Comparison of ENCODE assay signal across 12 mouse cellular contexts in the genomic region with DNA sequence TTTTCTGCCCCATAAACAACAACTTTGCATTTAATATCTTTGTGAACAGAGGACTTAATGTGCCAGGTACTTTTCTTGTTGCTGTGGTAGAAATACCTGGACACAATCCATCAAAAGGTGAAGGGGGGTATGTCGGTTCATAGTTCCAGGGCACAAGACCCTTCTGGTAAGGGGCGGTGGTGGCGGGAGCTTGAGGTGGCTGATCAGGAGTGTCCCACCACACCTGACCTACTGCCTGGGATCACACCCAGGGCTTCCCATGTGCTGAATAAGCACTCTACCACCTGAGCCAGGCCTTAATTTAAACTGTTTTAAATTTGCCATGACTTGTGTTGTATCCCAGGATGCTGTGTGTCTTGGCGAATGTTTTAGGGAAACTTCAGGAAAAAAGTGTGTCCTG. TPM values are rescaled to one million over a fixed set of nuclear protein-coding genes. Genes with fewer than 3 reads are reported as not detected.
DNase-seq lines count a peak whose midpoint lies in the region; ATAC-seq and TF ChIP-seq lines count a peak whose summit lies in the region.
"Had no signal": no experiment of that assay in that cellular context is flagged by ENCODE, and none has a peak within 500 bp of the region (broad histone marks: within the 10 kb centered on the region; RNA-seq: fewer than 3 reads in every experiment).

No protein-coding gene starts in this region.

- intact Hi-C loops in heart, adult 2 months (cut with DNase I), result no loop called here

- peaks cover 6% of the 10 kb centered on the region; the same call in 1 of the 2 replicates for H3K36me3 ChIP-seq in heart, adult 2 months (ENCODE audit: control insufficient read depth, insufficient read depth, low read length)
- H3K36me3 ChIP-seq in kidney, postnatal 0 days (ENCODE audit: insufficient read depth, low read length), result no peaks in the 10 kb centered on the region
- H3K36me3 ChIP-seq in kidney, embryonic 14.5 days (ENCODE audit: control insufficient read depth, insufficient read depth, low read length), result no peaks in the 10 kb centered on the region
- H3K36me3 ChIP-seq in intestine, postnatal 0 days (ENCODE audit: control insufficient read depth, insufficient read depth), result no peaks in the 10 kb centered on the region; the same call in 1 of the 2 replicates
- no peaks in the 10 kb centered on the region for H3K36me3 ChIP-seq in small intestine, adult 2 months (ENCODE audit: control insufficient read depth, insufficient read depth, low read length)

- H3K27me3 ChIP-seq in heart, adult 2 months (ENCODE audit: control insufficient read depth, insufficient read depth, low read length), result no peaks in the 10 kb centered on the region
- H3K27me3 ChIP-seq in kidney, postnatal 0 days (ENCODE audit: insufficient read depth, low read length), result no peaks in the 10 kb centered on the region
- no peaks in the 10 kb centered on the region for H3K27me3 ChIP-seq in kidney, embryonic 14.5 days (ENCODE audit: control insufficient read depth, insufficient read depth, low read length)
- H3K27me3 ChIP-seq in intestine, postnatal 0 days (replicated peaks; ENCODE audit: control insufficient read depth, insufficient read depth, low read length), result no peaks in the 10 kb centered on the region
- no peaks in the 10 kb centered on the region for H3K27me3 ChIP-seq in small intestine, adult 2 months (ENCODE audit: control insufficient read depth, insufficient read depth, low read length)

- no peak for TF ChIP-seq CTCF in heart, adult 2 months (IDR thresholded peaks at IDR 0.05)
- TF ChIP-seq CTCF in kidney, postnatal 0 days (IDR thresholded peaks at IDR 0.05; ENCODE audit: low read depth), result no peak
- no peak for TF ChIP-seq CTCF in intestine, postnatal 0 days (IDR thresholded peaks at IDR 0.05; ENCODE audit: low read depth)
- TF ChIP-seq CTCF in small intestine, adult 2 months (IDR thresholded peaks at IDR 0.05; ENCODE audit: extremely low read depth, insufficient read length, insufficient replicate concordance, low read depth, low read length), result no peak

- peaks cover 16% of the 10 kb centered on the region for H3K4me1 ChIP-seq in heart, adult 2 months (ENCODE audit: control insufficient read depth, insufficient read depth, low read length)
- peaks cover 33% of the 10 kb centered on the region for H3K4me1 ChIP-seq in kidney, postnatal 0 days (replicated peaks; ENCODE audit: insufficient read depth, low read length)
- peaks cover 22% of the 10 kb centered on the region for H3K4me1 ChIP-seq in kidney, embryonic 14.5 days (ENCODE audit: control insufficient read depth, insufficient read depth, low read length)
- peaks cover 34% of the 10 kb centered on the region for H3K4me1 ChIP-seq in intestine, postnatal 0 days (replicated peaks; ENCODE audit: control insufficient read depth, insufficient read depth, low read length)
- peaks cover 27% of the 10 kb centered on the region for H3K4me1 ChIP-seq in small intestine, adult 2 months (ENCODE audit: control insufficient read depth, insufficient read depth, insufficient read length, low read length)

- DNase-seq in heart, adult 2 months, result no peak
- DNase-seq in heart, adult 8-10 months (ENCODE audit: low spot score), result no peak
- no peak for DNase-seq in kidney, postnatal 0 days (ENCODE audit: low spot score)
- DNase-seq in frontal cortex, postnatal 25 days (ENCODE audit: low spot score in 2 of 2), result no peak
- DNase-seq: cerebellum, postnatal 14 days had no signal

- no peak overlapping the region for H3K9ac ChIP-seq in heart, adult 2 months (ENCODE audit: low read depth, low read length)
- no peak overlapping the region for H3K9ac ChIP-seq in kidney, postnatal 0 days (ENCODE audit: low read depth, low read length)
- H3K9ac ChIP-seq in kidney, embryonic 14.5 days (ENCODE audit: low read depth, low read length), result no peak overlapping the region
- H3K9ac ChIP-seq in intestine, postnatal 0 days (ENCODE audit: low read depth, low read length), result no peak overlapping the region
- H3K9ac ChIP-seq: lung, embryonic 14.5 days had no signal

- 90% methylated on average over 4 of the region's 4 CpGs for WGBS in heart, adult 2 months
- 91% methylated on average over 4 of the region's 4 CpGs for WGBS in kidney, postnatal 0 days
- 96% methylated on average over 4 of the region's 4 CpGs for WGBS in kidney, embryonic 14.5 days
- WGBS in intestine, postnatal 0 days, result 87% methylated on average over 4 of the region's 4 CpGs
- 94% methylated on average over 4 of the region's 4 CpGs for WGBS in small intestine, adult 2 months

- TF ChIP-seq EP300 in heart, adult 2 months (IDR thresholded peaks at IDR 0.05; ENCODE audit: insufficient read depth, low read depth, low read length), result no peak

- H3K4me3 ChIP-seq in heart, adult 2 months, result no peak overlapping the region
- no peak overlapping the region for H3K4me3 ChIP-seq in kidney, postnatal 0 days (replicated peaks; ENCODE audit: low read depth, low read length)
- no peak overlapping the region for H3K4me3 ChIP-seq in kidney, embryonic 14.5 days (ENCODE audit: low read length)
- no peak overlapping the region for H3K4me3 ChIP-seq in intestine, postnatal 0 days (ENCODE audit: low read depth, low read length)
- no peak overlapping the region for H3K4me3 ChIP-seq in small intestine, adult 2 months (ENCODE audit: low read depth, low read length)

- peak overlapping the region; percentile 64 for H3K27ac ChIP-seq in heart, adult 2 months
- peak overlapping the region; percentile 92 for H3K27ac ChIP-seq in kidney, postnatal 0 days
- no peak overlapping the region for H3K27ac ChIP-seq in kidney, embryonic 14.5 days (ENCODE audit: low read depth, low read length)
- peak overlapping the region; percentile 98 for H3K27ac ChIP-seq in intestine, postnatal 0 days (ENCODE audit: low read depth, low read length)
- H3K27ac ChIP-seq in small intestine, adult 2 months (ENCODE audit: insufficient read depth, low read depth, low read length), result peak overlapping the region; percentile 60; the same call in 1 of the 2 replicates

- peaks cover 7% of the 10 kb centered on the region for H3K79me2 ChIP-seq in heart, adult 2 months (replicated peaks; ENCODE audit: control insufficient read depth, insufficient read depth, low read length)

- no peaks in the 10 kb centered on the region for H3K9me3 ChIP-seq in kidney, postnatal 0 days (replicated peaks; ENCODE audit: low read length)
- no peaks in the 10 kb centered on the region for H3K9me3 ChIP-seq in kidney, embryonic 14.5 days (ENCODE audit: control insufficient read depth, low read length)
- H3K9me3 ChIP-seq in intestine, postnatal 0 days (ENCODE audit: control insufficient read depth), result no peaks in the 10 kb centered on the region

- ATAC-seq in kidney, postnatal 0 days (replicated peaks; ENCODE audit: low FRiP score, low read depth), result no peak
- ATAC-seq in kidney, embryonic 14.5 days (ENCODE audit: low FRiP score, low TSS enrichment), result no peak
- ATAC-seq in intestine, postnatal 0 days, result no peak
- ATAC-seq in megakaryocyte, adult 5-6 weeks (ENCODE audit: poor library complexity, severe bottlenecking), result no peak

- no peak for TF ChIP-seq POLR2A in heart, adult 2 months (IDR thresholded peaks at IDR 0.05; ENCODE audit: insufficient read depth, low read depth, low read length)
- no peak for TF ChIP-seq POLR2A in small intestine, adult 2 months (IDR thresholded peaks at IDR 0.05; ENCODE audit: low read depth, low read length)

- peak overlapping the region; percentile 59; the same call in 1 of the 2 replicates for H3K4me2 ChIP-seq in kidney, postnatal 0 days (ENCODE audit: low read length)
- H3K4me2 ChIP-seq in kidney, embryonic 14.5 days (replicated peaks; ENCODE audit: low read depth, low read length), result no peak overlapping the region
- peak overlapping the region; percentile 37 for H3K4me2 ChIP-seq in intestine, postnatal 0 days (replicated peaks; ENCODE audit: low read depth)

RNA-seq across cellular contexts. Expression of gene Vps37c, which starts 2.6 kb away (rescaled TPM):
- total RNA-seq in heart, adult 2 months (2021), result 10 to 100 TPM; 18.6 to 20.7 TPM
- 23.7 and 24.6 TPM in 2 replicates for polyA plus RNA-seq in heart, adult 2 months (2012; rRNA removed)
- total RNA-seq in heart, adult 8-10 months (2022), result 10 to 100 TPM; 21.0 to 25.1 (median 23.0) TPM
- polyA plus RNA-seq in kidney, postnatal 0 days (2015; fragmentation: Nextera tagmentation; extraction: Ambion mirVana), result 32.1 and 35.5 TPM in 2 replicates
- polyA plus RNA-seq in kidney, embryonic 14.5 days (2014; fragmentation: Nextera tagmentation; extraction: Ambion mirVana), result 18.9 and 31.7 TPM in 2 replicates
- 31.3 and 32.2 TPM in 2 replicates for polyA plus RNA-seq in intestine, postnatal 0 days (2015; fragmentation: Nextera tagmentation; extraction: Ambion mirVana)
- polyA plus RNA-seq in small intestine, adult 2 months (2012; rRNA removed), result 20.2 and 37.6 TPM in 2 replicates
- total RNA-seq in megakaryocyte, adult 5-6 weeks (2015), result 21.9 and 22.5 TPM in 2 replicates
- 15.2 and 17.8 TPM in 2 replicates for total RNA-seq in megakaryocyte, adult 5-6 weeks (2017)

RNA-seq across cellular contexts. Expression of gene Pga5, which starts 13.2 kb away (rescaled TPM):
- total RNA-seq in heart, adult 2 months (2021), result not detected
- polyA plus RNA-seq in heart, adult 2 months (2012; rRNA removed), result not detected in 2 replicates
- not detected for total RNA-seq in heart, adult 8-10 months (2022)
- polyA plus RNA-seq in kidney, postnatal 0 days (2015; fragmentation: Nextera tagmentation; extraction: Ambion mirVana), result 0.43 and 0.70 TPM in 2 replicates
- not detected in 2 replicates for polyA plus RNA-seq in kidney, embryonic 14.5 days (2014; fragmentation: Nextera tagmentation; extraction: Ambion mirVana)
- 5.0 and 24.6 TPM in 2 replicates for polyA plus RNA-seq in intestine, postnatal 0 days (2015; fragmentation: Nextera tagmentation; extraction: Ambion mirVana)
- 1.1 TPM in 1 of 2 replicates, not detected in the other for polyA plus RNA-seq in small intestine, adult 2 months (2012; rRNA removed)
- total RNA-seq in megakaryocyte, adult 5-6 weeks (2015), result not detected in 2 replicates
- 0.20 TPM in 1 of 2 replicates, not detected in the other for total RNA-seq in megakaryocyte, adult 5-6 weeks (2017)
- total RNA-seq: megakaryocyte-erythroid progenitor cell, adult 5-6 weeks had no signal
- polyA plus RNA-seq: hindbrain, embryonic 11.5 days; lung, embryonic 14.5 days had no signal

RNA-seq across cellular contexts. Expression of gene Cd5, which starts 47.7 kb away (rescaled TPM):
- under 1 TPM; 0.11 to 0.26 TPM for total RNA-seq in heart, adult 2 months (2021)
- polyA plus RNA-seq in heart, adult 2 months (2012; rRNA removed), result 0.35 and 0.80 TPM in 2 replicates
- total RNA-seq in heart, adult 8-10 months (2022), result under 1 TPM; 0.16 to 0.26 (median 0.21) TPM
- 0.11 and 0.23 TPM in 2 replicates for polyA plus RNA-seq in kidney, postnatal 0 days (2015; fragmentation: Nextera tagmentation; extraction: Ambion mirVana)
- polyA plus RNA-seq in kidney, embryonic 14.5 days (2014; fragmentation: Nextera tagmentation; extraction: Ambion mirVana), result 0.46 and 0.61 TPM in 2 replicates
- polyA plus RNA-seq in intestine, postnatal 0 days (2015; fragmentation: Nextera tagmentation; extraction: Ambion mirVana), result 0.12 and 0.18 TPM in 2 replicates
- 2.2 and 2.6 TPM in 2 replicates for polyA plus RNA-seq in small intestine, adult 2 months (2012; rRNA removed)
- 0.78 and 1.5 TPM in 2 replicates for total RNA-seq in megakaryocyte, adult 5-6 weeks (2015)
- total RNA-seq in megakaryocyte, adult 5-6 weeks (2017), result 0.57 and 0.59 TPM in 2 replicates
- polyA plus RNA-seq: hindbrain, embryonic 11.5 days had no signal

RNA-seq across cellular contexts. Expression of gene Vwce, which starts 57.1 kb away (rescaled TPM):
- not detected for total RNA-seq in heart, adult 2 months (2021)
- not detected in 2 replicates for polyA plus RNA-seq in heart, adult 2 months (2012; rRNA removed)
- not detected for total RNA-seq in heart, adult 8-10 months (2022)
- polyA plus RNA-seq in kidney, postnatal 0 days (2015; fragmentation: Nextera tagmentation; extraction: Ambion mirVana), result 2.7 and 3.0 TPM in 2 replicates
- polyA plus RNA-seq in kidney, embryonic 14.5 days (2014; fragmentation: Nextera tagmentation; extraction: Ambion mirVana), result 1.2 and 2.0 TPM in 2 replicates
- 7.1 and 8.4 TPM in 2 replicates for polyA plus RNA-seq in intestine, postnatal 0 days (2015; fragmentation: Nextera tagmentation; extraction: Ambion mirVana)
- 5.5 and 11.3 TPM in 2 replicates for polyA plus RNA-seq in small intestine, adult 2 months (2012; rRNA removed)
- total RNA-seq in megakaryocyte, adult 5-6 weeks (2015), result 0.23 TPM in 1 of 2 replicates, not detected in the other
- not detected in 2 replicates for total RNA-seq in megakaryocyte, adult 5-6 weeks (2017)
